Mouse (Mus musculus) thymus, postnatal 14 days (tissue): ENCODE measurements around the gene Bpifb1.
"Not testable (repeated sequence)": the region's sequence is repeated elsewhere in the genome, so short reads cannot be mapped to it uniquely, and the experiment has no call there.

Experiments used
- DNase-seq: peaks from one replicate; pipeline ENCODE4 v3.0.0; 2021

The Bpifb1 gene

DNA sequence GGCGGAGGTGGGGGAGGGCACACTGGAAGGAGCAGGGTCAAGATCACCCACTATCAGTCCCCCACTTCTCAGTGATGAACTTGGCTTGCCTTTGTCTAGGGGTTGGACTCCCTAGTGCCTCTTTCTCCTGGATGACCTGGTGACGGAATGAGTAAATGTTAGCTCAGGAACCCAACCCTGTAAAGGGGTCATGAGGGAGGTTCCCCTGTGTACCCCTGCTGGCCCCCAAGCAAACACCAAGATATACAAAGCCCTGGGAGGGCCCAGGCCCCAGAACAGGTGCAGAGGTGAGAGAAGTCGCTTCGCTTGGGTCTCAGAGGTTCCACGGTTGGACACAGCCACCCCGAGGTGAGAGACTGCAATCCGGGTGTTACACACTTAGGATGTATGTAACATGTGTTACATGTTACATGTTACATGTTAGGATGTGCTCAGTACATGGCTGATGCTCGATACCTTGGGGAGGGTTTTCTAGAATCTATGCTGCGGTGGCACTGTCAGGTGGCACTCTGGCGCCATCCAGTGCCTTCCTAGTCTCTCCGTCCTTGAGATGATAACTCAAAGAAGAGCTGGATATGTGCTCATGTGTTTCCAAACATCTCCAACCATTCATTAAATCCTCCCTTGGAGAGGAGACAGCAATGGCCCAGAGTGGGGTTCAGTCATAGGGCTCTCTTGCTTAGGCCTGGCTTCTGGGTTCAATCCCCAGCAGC lies at the start of gene Bpifb1:
Bpifb1 (plus strand) TSS at position 273 of the 713 bp plus-strand sequence.
- no peak for DNase-seq

DNA sequence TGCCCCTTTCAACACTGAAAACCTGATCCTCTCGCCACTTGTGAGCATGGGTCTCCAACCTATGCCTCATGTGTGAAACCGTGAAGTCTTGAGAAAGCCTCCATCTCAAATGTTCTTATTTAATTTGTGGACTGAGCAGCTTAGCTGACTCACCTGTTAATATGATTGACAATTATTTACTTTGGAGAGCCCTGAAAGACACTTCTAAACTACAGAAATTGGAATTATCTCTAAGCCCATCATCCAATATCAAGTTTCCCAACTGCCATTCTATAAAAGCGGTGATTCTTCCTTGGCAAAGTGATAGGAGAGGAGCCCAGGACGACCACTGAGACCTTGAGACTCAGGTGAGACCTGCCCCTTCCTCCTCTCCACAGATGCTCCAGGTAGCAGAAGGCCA lies 48.0 kb upstream of the Bpifb1 start, which contains the start of gene Bpifa1:
Bpifa1 (plus strand) TSS at position 301 of the 400 bp plus-strand sequence.
- no peak for DNase-seq

DNA sequence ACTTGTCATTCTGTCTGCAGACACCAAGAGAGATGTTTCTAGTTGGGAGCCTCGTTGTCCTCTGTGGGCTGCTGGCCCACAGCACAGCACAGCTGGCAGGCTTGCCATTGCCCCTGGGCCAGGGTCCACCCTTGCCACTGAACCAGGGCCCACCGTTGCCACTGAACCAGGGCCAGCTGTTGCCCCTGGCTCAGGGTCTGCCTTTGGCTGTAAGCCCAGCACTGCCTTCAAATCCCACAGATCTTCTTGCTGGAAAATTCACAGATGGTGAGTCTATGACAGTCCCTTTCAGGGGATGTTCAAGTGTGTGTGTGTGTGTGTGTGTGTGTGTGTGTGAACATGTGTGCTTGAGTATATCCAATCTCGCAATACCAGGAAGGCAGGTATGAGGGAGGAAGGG lies 46.9 kb upstream of the Bpifb1 start:
- no peak for DNase-seq

DNA sequence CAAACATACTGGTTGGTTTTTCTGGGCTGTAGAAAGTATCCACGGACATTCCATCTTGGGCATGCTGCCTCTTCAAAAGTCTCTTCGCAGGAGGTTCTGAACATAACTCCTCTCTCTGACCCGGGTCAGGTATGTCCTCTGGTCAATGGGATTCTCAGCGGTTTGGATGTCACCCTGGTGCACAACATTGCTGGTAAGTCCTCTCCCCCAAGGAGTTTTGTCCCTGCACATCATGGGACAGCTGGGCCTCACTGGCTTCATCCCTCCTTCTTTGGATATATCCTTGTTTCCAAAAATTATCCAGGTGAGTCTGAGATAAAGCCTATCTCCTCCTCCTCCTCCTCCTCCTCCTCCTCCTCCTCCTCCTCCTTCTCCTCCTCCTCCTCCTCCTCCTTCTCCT lies 43.1 kb upstream of the Bpifb1 start:
- DNase-seq = no peak

DNA sequence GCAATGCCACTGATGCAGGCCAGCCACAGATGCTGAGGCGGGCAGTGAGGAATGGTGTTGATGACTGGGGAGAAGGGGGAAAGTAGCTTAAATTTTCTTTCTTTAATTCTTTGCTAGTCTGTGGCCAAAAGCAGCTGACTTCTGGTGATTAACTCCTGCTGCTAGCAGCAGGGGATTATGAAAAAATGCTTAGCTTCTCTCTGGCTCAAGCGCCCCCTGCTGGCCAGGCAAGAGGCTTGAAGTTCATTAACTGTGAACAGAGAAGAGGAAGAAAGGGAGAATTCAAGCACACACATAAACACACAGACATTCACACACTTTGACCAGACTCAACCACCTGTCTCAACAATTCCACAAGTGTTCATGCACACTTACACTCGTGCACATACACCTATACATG lies 32.2 kb upstream of the Bpifb1 start:
- peak; percentile 26 for DNase-seq

- DNase-seq = no peak
Measured at GRCm38 (mm10) chr2:154162307-154162706, 28.3 kb upstream of the Bpifb1 start, which contains the start of gene Bpifa5. Bpifa5 (plus strand) TSS chr2:154162607.

- DNase-seq = no peak
Measured at GRCm38 (mm10) chr2:154163306-154163705, 27.3 kb upstream of the Bpifb1 start.

DNA sequence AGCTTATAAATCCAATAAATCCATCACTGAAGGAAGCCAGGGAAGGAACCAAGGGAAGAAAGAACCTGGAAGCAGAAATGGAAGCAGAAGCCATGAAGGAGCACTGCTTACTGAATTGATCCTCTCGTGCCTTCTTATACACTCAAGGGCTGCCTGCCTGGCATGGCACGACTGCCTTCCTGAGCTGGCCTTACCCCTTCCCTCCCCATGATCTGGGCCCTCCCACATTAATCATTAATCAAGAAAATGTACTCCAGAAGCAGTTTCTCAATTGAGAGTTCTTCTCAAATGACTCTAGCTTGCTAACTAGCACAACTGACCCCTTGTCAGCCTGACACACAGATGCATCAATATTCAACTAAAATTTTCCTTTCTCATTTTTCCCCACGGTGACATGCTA lies 21.4 kb upstream of the Bpifb1 start:
- no peak for DNase-seq

DNA sequence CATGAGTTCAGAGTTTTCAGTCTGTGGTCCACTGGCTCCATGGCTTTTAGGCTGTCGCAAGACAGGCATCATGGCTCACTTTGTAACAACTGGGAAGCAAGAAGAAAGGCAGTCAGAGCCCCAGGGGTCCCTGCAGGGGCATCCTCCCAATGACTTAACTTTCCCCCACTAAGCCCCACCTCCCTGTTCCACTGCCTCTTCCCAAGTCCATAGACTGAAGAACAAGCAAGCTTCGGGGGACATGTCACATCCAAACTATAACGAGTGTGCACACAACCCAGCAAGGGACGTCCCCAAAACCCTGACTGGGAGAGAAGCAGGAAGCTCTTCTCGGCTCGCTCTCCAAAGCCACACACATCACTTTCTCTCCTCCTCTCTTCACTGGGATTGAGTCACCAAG lies 19.0 kb upstream of the Bpifb1 start:
- no peak for DNase-seq

DNA sequence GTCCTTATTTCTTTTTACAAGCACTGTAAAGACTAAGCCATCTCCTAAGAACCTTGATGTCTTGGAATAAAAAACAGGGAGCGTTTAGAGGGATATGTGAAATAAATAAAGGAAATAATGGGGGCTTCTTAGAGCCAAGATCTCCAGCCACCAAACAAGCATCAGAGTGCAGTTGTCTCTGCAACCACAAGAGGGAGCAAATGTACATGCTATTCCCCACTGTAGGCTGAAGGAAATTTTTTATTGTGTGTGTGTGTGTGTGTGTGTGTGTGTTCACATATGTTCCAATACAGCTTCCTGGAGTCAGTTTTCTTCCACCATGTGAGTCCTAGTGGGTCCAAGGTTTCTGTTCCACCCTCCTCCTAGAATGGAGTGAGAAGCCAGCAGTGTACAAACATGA lies 17.3 kb upstream of the Bpifb1 start:
- DNase-seq = peak; percentile 7

- DNase-seq = not testable (repeated sequence)
Measured at GRCm38 (mm10) chr2:154181900-154182299, 8.7 kb upstream of the Bpifb1 start.

DNA sequence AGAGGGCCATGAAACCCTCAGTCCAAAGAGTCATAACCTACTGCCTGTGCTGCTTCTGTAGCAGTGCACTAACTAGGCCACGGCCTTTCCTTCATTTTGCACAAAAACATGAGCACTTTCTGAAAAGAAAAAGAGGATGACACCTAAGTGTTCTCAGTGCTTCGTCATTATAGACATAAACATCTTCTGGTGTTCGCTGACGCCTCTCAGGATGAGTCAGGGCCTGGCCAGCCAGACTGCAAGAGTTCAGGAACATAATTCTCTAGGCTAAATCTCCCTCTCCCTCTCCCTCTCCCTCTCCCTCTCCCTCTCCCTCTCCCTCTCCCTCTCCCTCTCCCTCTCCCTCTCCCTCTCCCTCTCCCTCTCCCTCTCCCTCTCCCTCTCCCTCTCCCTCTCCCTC lies 7.6 kb upstream of the Bpifb1 start:
- not testable (repeated sequence) for DNase-seq

- no peak for DNase-seq
Measured at GRCm38 (mm10) chr2:154185319-154185718, 5.3 kb upstream of the Bpifb1 start.

DNA sequence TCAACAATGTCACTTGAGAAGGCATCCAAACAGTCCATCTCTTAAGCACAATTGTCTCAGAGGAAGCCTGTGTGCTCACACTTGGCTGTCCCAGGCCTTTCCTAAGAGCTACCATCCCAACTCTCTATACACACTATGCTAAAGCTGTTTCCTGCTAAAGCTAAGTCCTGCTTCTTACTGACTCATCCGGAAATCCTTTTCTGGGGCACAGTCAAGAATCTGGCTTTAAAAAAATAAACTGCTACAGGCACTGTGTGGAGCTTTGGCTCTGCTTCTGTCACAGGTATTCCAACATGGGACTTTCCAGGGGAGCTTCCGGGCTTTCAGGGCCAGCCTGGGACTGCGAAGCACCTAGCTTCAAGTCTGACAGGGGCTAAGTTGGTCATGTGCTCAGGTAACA lies 4.9 kb upstream of the Bpifb1 start:
- DNase-seq = no peak

DNA sequence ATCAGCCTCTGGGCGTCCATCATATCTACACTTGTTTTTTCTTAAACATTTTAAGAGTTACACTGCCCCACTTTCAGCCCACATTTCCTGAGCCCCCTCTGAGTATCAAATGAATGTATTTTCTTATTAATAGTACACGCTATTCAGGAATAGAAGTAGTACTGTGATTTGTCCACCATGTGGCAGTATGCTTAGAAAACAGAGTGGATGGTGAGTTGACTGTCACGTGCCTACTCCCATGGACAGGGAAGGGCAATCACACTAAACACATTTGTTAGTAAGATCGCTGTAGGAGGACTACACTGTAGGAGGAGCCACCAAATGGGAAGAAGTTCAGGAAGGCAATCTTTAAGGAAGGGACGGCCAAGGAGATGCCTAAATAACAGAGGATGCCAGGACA lies 3.1 kb upstream of the Bpifb1 start:
- DNase-seq = no peak

DNA sequence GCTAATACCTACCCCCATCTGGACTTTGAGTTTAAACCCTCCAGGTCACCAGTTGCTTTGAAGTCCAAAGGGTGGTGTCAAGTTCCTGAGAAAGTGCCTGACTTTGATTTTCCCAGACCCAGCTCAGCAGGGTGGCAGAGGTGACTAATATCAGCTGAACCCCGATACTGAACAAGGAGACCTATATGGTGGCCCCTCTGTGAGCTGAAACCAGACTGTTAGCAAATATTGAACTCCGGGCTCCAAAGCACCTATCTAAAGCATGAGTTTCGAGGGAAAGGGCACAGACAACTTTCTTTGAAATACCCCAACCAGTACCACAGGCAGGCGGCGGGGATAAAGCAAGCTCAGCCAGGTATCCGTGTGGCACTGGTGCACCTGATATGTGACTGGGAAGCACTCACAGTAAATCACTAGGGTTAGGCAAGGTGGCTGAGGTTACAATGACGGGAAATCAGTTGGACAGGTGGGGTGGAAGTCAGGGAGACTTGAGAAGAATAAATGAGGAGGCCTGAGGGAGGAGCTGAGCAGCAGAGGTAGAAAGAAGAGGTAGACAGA lies 662 bp upstream of the Bpifb1 start:
- no peak for DNase-seq

GRCm38 (mm10) chr2:154192141-154192540 lies 1.5 kb downstream of the Bpifb1 start:
- no peak for DNase-seq

DNA sequence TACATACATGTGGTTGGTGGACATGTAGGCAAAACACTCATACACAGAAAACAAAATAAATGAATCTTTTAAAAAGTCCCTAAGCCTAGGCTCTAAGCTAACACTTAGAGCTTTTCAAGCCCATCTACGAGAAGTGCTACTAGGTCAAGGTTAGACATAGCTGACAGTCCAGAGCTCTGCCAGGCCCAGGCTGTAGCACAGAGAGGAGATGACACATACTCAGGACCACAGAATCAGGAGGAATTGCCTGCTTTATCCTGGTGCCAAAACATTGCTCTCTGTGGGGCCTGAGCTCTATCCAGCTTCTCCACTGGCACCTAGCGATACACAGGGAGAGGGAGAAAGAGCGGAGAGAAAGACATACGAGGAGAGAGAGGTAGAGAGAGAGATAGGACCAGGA lies 2.5 kb downstream of the Bpifb1 start:
- DNase-seq = no peak

DNA sequence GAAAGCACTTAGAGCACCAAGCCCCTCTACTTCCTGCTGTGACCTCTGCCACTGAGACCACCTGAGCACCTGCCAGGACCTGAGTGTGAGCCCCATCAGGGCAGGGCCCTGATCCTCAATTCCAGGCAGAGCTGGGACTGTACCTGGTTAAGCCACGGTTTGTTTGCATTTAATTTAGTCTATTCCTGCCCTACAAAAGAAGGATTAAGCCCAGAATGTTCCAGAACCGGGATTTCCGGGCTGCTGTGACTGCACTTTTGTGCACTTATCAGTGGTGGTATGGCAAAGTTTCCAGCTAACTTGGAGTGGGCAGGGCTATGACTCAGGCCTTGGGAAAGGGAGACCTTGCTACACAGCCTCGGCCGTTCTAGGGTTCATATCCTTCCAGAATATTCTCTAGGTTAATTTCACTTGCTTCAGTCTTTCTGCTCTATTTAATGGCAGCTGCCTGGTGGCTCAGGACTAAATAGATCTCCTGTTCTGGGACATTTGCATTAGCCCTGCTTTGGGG lies 3.4 kb downstream of the Bpifb1 start:
- DNase-seq = no peak

DNA sequence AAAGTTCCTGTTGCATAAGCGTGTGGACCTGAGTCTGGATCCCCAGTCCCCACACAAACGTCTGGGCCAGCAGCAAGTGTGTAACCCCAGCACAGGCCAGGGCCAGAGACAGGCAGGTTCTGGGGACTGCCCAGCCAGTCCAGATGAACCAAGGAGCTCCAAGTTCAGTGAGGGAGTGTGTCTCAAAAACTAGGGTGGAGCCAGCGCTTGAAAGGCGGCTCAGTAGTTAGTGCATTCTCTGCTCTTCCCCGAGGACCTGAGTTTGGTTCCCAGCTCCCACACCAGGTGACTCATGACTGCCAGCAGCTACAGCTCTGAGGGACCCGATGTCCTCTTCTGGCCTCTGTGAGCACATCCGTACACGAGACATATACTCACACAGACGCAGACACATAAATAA lies 6.4 kb downstream of the Bpifb1 start:
- DNase-seq = no peak

DNA sequence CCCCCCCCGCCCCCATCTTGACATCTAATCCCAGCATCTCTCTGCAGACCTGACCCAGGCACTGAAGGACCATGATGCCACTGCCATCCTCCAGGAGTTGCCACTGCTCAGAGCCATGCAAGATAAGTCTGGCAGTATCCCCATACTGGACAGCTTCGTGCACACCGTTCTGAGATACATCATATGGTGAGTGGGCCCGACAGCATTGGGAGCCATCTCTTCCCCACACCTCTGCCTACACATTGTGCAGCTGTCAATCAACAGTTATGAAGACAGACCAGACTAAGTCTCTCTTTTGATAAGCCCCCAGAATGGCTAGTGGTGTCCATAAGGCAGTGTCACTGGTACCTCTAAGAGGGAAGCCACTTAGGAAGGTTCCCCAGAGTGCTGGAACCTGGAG lies 14.0 kb downstream of the Bpifb1 start:
- no peak for DNase-seq

- DNase-seq = peak; percentile 17
Measured at GRCm38 (mm10) chr2:154206908-154207307, 16.3 kb downstream of the Bpifb1 start.

DNA sequence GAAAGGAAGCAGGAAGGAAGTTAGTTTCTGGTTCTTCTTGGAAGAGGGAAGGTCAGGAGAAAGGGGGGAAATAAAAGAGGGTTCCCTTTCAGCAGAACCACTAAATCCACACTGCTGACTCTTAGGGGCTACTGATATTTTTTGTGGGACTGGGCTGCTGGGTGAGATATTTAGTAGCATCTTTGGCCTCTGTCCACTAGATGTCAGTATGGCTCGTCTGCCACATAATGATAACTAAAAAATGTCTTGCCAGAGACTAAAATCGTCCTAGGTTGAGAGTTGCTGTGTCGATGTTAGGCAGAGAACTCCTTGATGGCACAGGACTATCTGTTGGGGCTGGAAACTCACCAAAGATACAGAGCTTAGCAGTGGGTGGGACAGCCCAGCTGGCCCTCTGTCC lies 18.5 kb downstream of the Bpifb1 start:
- no peak for DNase-seq

DNA sequence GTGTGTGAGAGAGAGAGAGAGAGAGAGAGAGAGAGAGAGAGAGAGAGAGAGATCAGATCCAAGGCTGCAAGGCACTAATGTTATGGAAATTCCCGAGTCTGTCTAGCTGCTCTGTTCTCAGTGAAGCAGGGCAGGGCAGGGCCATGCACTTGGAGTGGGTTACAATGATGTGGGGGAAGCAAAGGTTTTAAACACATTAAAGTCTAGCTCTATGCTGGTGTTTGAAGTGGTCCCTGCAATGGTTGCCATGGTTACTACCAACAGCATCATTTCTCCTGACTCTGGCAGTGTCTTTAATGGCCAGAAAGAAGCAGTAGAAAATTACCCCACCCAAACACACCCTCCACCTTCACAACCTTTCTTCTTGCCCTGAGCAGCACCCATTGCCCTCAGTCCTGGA lies 20.5 kb downstream of the Bpifb1 start:
- no peak for DNase-seq

- DNase-seq = no peak
Measured at GRCm38 (mm10) chr2:154211881-154212280, 21.3 kb downstream of the Bpifb1 start.
